Mouse (Mus musculus) frontal cortex, postnatal 36 days (tissue): Measurements from ENCODE around the gene Iqgap2.

Source experiments
- DNase-seq, 2 experiments: peaks; one replicate each; pipeline ENCODE4 v3.0.0; 2022; ENCODE audit warnings: low spot score in 2 of 2

Iqgap2 gene

DNA sequence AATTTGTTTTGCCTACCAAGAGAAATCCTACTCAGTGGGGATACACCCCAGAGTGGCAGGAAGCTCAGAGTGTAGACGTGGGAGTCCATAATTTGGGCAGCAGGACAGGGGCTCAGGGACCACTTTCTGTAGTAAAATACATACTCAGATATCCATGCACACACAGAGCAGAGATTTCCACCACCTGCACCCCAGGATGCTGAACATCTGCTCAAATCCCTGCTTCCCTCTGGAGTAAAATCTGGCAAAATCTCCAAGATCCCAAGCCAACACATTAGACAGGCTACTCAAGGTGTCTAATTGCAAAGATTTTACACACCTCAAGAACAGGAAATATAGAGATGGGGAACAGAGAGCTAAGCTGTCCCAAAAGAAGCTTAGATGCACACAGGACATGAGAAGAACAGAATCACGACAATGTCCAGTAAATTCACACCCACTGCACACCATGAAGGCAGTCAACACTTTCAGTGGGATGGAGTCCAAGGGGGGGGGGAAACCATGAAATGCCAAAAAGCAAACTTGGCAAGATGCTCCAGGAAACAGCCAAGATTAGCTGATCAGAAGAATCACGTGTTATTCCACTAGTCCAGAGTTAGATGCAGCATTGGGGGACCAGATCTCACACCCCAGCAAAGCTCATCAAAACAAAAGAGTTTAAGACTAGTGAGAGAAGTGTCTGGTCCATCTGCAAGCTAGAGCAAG is 177.3 kb downstream of the Iqgap2 start:
- no peak for DNase-seq

DNA sequence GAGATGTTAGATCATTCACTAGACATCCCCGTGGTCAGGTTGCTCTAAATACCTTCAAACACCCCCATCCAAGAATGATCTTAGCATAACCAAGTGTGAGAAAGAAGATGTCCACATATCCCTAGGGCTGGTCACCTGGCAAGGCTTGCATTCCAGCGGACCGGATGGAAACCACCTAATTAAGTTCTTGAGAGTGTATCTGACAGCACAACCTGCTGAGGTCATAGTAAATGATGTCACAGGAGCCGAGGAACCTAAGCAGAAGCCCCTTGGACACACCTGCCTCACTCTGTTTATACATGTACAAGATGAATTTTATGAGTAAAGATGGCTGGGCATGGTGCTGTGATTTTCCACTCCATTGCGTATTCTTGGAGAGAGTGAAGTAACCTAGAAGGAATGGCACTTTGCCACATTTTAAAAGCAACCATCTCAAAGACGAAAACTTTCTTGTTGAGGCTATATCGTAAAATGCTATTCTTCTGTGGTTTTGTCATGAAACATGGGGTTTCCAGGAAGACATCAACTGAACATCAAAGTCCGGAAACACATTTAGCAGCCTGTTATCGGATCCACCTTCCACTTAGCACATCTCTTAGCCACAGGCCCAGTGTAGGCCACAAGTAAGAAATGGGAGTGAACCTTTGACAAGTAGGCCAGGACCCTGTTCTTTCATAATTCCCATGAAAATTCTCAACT is 179.0 kb downstream of the Iqgap2 start:
- no peak for DNase-seq

DNA sequence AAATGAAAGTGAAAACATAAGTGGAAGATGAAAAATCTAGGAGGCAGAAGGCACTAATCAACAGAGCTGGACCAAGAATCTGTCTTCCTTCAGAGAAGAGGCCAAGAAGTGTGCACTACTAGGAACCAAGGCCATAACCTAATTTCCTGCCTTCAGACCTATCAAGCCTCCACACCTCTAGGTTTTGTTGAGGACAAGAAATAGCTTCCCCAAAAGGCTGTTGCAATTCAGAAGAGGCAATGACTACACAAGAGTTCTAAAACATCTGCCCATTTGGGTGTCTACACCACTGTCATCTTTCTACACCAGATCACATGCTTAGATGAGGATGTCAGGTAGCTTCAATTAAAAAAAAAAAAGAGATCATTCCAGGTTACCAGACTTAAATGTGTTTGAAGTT is 179.7 kb downstream of the Iqgap2 start:
- no peak for DNase-seq

GRCm38 (mm10) chr13:95705589-95705988 is 186.1 kb downstream of the Iqgap2 start:
- DNase-seq = no peak

- DNase-seq = no peak
These were observed 188.3 kb downstream of the Iqgap2 start for GRCm38 (mm10) chr13:95703376-95703775.

DNA sequence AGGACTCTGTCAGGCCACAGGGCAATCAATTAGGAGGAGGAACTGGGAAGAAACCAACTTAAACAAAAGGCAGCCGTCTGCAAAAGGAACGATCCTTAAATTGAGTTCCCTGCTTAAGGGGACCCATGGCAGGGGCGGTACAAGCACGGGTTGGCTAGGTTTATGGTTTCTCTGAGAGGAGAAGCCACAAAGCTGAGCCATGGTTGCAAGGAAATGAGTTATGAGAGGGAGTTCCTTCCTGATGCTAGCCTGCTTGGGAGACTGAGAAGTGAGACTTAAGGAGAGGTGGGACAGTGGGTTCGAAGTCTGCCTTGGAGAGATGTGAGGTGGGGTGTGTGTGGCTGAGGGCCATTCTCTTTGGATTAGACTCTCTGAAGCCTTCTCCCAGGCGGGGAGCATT is 193.8 kb downstream of the Iqgap2 start:
- DNase-seq = no peak

DNA sequence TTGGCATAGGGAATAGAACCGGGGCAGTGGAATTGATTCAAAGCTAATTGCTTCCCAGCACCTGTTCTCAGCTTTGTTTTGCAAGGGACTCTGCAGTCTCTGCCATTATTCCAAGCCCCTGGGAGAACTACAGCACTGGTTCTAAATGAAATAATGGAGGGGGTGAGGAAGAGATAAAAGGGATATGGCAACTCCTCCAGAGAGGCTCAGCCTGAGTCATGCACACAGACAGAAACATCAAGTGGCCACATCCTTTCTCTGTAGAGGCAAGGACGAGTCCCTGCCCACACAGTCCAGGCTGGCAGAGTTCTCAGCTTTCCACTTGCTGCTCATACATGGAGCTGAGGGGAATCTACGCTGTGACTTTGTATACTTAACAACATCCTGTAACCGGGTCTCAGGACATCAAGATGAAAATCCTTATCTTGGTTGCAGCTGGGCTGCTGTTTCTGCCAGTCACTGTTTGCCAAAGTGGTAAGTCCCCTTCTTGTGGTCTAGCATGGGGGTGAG is 195.0 kb downstream of the Iqgap2 start, which contains the start of gene F2rl2:
F2rl2 (plus strand) TSS at position 200 of the 510 bp plus-strand sequence.
- peak; percentile 23 to 42 for DNase-seq

- no peak for DNase-seq
These were observed 195.5 kb downstream of the Iqgap2 start for GRCm38 (mm10) chr13:95696120-95696653.

DNA sequence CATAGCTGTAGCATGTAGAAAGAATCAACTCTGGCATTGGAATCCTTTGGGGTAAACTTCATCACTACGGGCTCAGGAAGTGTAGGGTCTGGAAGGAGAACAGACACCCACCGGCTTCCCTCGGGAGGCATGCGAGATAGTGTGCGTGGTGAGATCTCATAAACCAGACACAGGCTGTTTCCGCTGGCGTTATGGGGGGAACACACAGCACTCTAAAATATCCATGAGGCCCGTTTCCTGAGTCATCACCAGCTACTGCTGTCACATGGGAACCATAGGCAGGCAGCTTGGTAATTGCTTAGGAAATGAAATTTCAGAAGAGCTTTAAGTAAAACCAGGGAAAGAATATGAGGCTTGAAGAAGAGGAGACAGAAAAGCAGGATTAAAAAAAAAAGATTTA is 199.5 kb downstream of the Iqgap2 start:
- DNase-seq = peak; percentile 21 to 36

GRCm38 (mm10) chr13:95688576-95688975 is 203.1 kb downstream of the Iqgap2 start:
- no peak for DNase-seq

- no peak for DNase-seq
These were observed 206.0 kb downstream of the Iqgap2 start for GRCm38 (mm10) chr13:95685736-95686135.

DNA sequence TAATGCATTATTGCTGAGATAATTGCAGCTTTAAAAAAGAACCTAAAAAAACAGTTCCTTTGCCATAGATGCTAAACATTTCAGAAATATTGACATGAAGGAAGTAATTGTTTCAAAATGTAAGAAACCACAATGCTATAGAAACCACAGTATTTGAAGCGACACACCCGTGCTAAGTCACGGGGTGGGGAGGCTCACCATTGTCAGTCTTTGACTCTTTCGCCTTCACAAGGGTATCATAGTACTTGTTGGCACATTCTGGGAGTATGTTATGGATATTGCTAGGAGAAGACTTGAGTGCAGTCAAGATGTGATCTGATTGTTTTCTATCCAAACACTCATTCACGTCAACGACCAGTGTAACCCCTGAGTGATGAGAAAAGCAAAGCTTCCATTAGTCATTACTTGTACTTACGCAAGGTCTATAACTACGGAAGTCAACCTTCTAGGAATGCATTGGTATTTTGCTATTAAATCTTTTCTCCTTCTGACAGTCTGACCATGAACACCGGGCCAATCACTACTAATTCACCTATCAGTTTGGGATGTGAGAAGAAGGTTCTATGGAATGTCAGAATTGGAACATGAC is 207.0 kb downstream of the Iqgap2 start:
- no peak for DNase-seq

DNA sequence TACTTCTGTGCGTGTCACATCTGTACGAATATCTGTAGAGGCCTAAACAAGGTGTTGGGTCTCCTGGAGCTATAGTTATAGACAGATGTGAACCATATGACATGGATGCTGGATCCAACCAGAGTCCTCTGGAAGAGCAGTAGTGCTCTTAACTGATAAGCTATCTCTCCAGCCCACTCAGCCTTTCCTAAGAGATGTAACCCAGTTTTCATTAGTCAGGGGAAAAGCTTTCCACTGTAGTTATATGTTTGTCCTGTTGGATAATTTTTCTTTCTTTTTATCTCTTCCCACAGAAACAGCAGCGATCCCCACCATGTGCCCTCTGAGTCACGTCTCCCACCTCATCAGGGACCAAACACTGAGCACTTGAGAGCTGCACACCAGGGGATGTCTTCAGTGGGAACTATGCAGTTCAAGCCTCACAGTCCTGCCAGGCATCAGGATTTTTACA is 212.2 kb downstream of the Iqgap2 start:
- no peak for DNase-seq

- DNase-seq = no peak
These were observed 212.6 kb downstream of the Iqgap2 start for GRCm38 (mm10) chr13:95679078-95679477.

DNA sequence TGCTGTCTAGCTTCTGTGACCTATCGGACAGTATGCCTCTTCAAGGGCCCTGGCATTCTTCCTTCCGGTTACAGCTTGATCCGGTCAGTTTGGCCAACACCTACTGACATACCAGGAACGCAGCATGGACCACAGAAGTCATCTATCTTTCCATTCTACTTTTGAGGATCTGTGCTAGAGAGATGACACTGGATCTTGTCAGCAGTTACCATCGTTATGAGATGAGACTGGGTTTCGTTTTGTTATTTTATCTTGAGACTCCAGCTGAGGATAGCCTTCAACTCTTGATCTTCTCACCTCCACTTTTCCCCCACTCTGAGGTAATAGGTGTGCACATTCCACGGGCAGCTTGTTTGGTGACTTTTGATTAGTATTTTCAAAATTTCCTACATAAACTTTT is 219.3 kb downstream of the Iqgap2 start:
- no peak for DNase-seq

DNA sequence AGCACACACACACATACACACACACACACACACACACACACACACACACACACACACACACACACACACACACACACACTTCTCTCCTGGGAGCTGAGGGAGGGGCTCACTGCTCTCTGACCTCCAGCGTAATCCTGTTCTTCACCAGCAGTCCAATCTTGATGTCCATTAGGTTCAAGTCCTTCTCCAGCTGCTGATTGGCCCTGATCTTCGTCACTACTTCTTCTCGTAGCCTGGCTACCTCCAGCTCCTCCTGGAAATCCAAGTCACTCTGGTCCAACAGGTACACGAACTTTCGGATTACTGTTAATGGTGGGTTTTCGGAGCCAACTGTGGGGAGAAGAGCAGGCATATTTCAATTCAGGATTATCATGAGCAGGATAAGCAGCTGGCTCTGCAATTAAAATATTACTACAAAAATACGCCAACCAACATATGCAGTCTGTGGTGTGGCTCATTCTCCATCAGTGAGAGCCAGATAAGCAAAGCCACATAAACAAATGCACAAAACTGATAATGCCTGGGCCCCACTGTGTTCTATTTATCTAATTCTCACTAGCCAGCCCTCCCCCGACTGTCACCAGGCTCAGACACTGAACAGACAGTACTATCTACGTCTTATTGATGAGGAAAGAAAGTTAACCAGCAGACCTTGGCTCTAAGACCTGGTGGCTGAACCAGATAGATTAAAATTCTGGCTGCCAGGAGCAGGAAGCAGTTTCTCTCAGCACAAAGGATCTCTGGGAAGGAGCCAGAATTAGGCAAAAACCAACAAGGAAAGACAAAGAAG is 220.4 kb downstream of the Iqgap2 start:
- DNase-seq = no peak

DNA sequence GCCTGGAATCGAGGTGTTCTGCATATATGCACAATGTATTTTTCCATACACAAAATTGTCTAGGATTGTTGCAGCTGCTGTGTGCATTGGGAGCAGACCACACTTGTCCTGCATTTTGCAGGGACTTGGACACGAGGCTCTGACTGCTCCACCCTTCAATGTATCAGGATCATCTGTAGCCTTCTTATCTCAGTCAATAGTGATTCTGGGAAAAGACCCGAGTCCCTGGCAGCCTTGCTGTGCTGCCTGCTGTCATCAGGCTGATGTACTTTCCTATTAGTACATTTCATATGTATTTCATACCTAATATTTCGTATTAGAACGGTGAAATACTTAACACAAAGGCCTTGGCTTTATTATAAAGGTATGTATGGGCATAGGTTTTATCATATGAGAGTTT is 221.2 kb downstream of the Iqgap2 start:
- DNase-seq = no peak

DNA sequence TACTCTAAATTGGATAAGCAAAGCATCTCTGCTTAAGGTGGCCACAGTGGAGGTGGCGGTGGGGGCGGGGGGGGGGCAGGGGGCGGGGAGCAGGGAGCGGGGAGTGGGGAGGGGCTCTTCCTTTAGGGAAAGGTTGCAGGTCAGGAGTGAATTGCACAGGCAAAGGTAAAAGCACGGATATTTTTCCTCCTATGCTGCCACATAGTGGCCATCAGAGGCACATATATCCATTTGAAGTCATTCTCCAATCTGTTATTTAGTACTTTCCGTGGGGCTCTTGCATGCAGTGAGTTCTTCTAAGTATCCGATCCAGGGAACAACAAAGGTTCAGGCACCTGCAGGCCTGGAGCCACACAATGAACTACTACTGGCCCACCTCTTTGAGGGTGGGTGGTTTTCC is 224.5 kb downstream of the Iqgap2 start:
- peak in 1 of 2 experiments; percentile 19 for DNase-seq

GRCm38 (mm10) chr13:95665644-95666356 is 225.9 kb downstream of the Iqgap2 start:
- DNase-seq = no peak

- DNase-seq = no peak
These were observed 227.9 kb downstream of the Iqgap2 start for GRCm38 (mm10) chr13:95663834-95664233.

DNA sequence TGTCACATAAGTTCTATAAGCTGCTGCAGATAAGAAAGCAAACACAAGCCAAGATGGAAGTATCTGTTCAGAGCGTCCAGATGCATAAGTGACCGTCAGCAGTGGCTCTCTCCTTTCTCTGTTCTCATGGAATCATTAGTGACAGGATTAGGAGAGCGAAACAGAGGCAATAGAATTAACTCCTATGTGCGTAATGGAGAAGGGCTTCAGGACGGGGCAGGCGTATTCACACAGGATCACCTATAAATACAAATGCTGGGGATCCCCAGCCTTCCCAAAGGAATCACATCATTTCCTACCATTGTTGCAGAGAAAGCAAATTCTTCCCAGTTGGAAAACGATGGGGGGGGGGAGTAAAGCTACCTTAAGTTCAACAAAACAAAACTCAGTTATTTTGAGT is 232.3 kb downstream of the Iqgap2 start:
- no peak for DNase-seq
